Mouse (Mus musculus) gonadal fat pad, adult 2 months (tissue): ENCODE measurements around the gene Dcpp2. TPM values are rescaled to one million over a fixed set of nuclear protein-coding genes. Genes with fewer than 3 reads are reported as not detected.
"Not testable (repeated sequence)": the region's sequence is repeated elsewhere in the genome, so short reads cannot be mapped to it uniquely, and the experiment has no call there.

ENCODE experiments used
- DNase-seq: peaks from one replicate; pipeline ENCODE4 v3.0.0-alpha.2; 2012; ENCODE audit warnings: low read depth
- polyA plus RNA-seq: library from polyadenylated mRNA; depleted of rRNA; stranded (reverse); fragments of >200 nt; gene quantifications from 2 replicates; pipeline ENCODE4 v1.2.3, GENCODE M21; 2012; rRNA removed

Dcpp2 gene
- polyA plus RNA-seq, 1 experiment = not detected

DNA sequence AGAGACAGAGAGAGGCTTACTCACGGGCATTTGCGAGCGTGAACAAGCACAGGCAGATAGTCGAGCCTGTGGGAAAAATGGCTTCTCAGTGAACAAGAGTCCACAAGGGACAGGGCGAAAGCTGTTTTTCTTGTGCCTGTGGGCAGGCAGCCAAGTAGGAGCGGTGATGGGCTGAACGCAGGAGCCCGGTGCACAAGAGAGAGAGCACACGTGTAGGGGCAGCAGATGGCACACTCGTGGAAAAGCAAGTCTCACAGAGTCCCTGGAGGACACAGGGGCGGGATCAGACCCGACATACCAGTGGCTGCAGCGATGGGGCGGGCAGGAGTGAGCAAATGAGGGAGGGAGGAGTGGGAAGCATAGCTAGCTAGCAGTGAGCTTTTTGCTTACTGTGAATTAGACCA lies 44.4 kb downstream of the Dcpp2 start:
- no peak for DNase-seq

DNA sequence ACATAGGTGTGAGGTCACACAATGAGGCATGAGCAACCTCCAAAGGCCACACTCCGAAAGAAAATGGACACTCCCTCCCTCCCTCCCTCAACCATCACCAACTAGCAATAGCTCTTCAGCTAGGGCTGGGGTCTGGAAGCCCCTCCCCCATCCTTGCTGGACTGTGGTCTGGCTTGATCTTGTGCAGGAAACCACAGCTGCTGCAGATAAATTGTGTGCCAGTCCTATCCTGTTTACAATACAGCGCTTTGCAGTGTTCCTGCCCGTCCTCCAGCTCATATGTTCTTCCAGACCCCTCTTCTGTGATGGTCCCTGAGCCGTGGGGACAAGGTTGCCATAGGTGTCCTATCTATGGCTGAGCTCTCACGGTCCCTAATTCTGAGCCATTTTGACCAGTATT lies 50.5 kb downstream of the Dcpp2 start:
- no peak for DNase-seq

DNA sequence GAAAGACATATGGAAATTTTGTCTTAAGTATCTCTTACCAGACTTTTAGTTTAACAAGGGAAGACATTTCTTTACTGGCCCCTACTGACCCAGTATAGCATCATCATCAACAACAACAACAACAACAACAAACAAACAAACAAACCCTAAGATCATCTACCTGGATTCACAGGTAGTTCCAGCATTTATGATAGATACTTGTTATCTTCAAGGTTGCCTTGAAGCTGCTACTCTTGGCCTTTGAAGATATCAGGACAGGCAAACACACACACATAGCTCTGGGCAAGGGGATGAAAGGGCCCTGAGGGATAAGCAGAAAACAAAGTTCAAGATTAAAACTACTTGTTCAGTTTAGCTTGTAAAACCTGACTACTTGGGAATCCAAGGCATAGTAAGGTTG lies 60.7 kb downstream of the Dcpp2 start, which contains the start of gene Sbp:
Gene Sbp (plus strand): TSS at position 301 of the 400 bp plus-strand sequence.
- no peak for DNase-seq

- not testable (repeated sequence) for DNase-seq
Measured at GRCm38 (mm10) chr17:23947486-23947885, 66.8 kb downstream of the Dcpp2 start.

DNA sequence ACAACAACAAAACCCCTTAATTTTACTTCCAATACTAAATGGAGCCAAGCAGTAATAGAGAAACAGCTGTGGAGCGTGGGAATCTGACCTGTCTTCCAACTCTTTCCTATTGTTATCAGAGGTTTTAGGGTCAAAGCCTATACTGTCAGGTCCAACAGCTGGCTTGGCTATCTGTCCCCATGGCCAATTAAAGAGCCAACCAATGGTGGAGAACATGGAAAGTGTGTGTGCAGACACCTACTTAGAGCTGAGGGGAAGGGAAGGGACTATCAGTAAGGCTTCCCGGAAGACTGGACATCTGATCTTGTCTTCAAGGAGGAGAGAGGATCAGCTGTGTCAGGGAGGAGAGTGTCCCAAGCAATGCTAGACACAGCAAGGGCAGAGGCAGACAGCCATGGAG lies 68.4 kb downstream of the Dcpp2 start:
- no peak for DNase-seq

Other genes starting within 250 kb of the Dcpp2 start
- gene Mmp25, start 235.6 kb upstream of the Dcpp2 start, polyA plus RNA-seq = 0.30 and 0.32 TPM in 2 replicates
- 1.7 TPM in 2 replicates for gene Bicdl2, start 220.4 kb upstream of the Dcpp2 start, polyA plus RNA-seq
- gene Hcfc1r1, start 207.3 kb upstream of the Dcpp2 start, polyA plus RNA-seq = 326 and 359 TPM in 2 replicates
- 15.7 and 21.4 TPM in 2 replicates for gene Thoc6, start 207.0 kb upstream of the Dcpp2 start, polyA plus RNA-seq
- gene Tnfrsf12a, start 203.4 kb upstream of the Dcpp2 start, polyA plus RNA-seq = 17.6 and 20.9 TPM in 2 replicates
- gene Cldn6, start 201.6 kb upstream of the Dcpp2 start, polyA plus RNA-seq = 1.9 and 2.0 TPM in 2 replicates
- gene Cldn9, start 196.9 kb upstream of the Dcpp2 start, polyA plus RNA-seq = 0.99 and 1.7 TPM in 2 replicates
- 0.16 and 0.28 TPM in 2 replicates for gene 1520401A03Rik, start 158.1 kb upstream of the Dcpp2 start, polyA plus RNA-seq
- 14.9 and 15.7 TPM in 2 replicates for gene Pkmyt1, start 154.5 kb upstream of the Dcpp2 start, polyA plus RNA-seq
- 27.7 and 28.9 TPM in 2 replicates for gene Paqr4, start 140.0 kb upstream of the Dcpp2 start, polyA plus RNA-seq
- 0.43 and 0.57 TPM in 2 replicates for gene Kremen2, start 135.0 kb upstream of the Dcpp2 start, polyA plus RNA-seq
- 52.1 and 54.6 TPM in 2 replicates for gene Flywch1, start 109.3 kb upstream of the Dcpp2 start, polyA plus RNA-seq
- 14.1 and 15.4 TPM in 2 replicates for gene Flywch2, start 94.8 kb upstream of the Dcpp2 start, polyA plus RNA-seq
- gene Srrm2, start 90.3 kb upstream of the Dcpp2 start, polyA plus RNA-seq = 381 and 457 TPM in 2 replicates
- 689 and 774 TPM in 2 replicates for gene Elob, start 51.7 kb upstream of the Dcpp2 start, polyA plus RNA-seq
- gene Prss33, start 44.8 kb upstream of the Dcpp2 start, polyA plus RNA-seq = 3.5 and 5.6 TPM in 2 replicates
- 0.19 TPM in 1 of 2 replicates, not detected in the other for gene Prss32, start 37.0 kb upstream of the Dcpp2 start, polyA plus RNA-seq
- 0.77 and 1.0 TPM in 2 replicates for gene Prss41, start 36.7 kb upstream of the Dcpp2 start, polyA plus RNA-seq
- 0.18 and 0.76 TPM in 2 replicates for gene Prss21, start 12.8 kb upstream of the Dcpp2 start, polyA plus RNA-seq
- not detected in 2 replicates for gene Dcpp1, start within 50 bp of the Dcpp2 start, polyA plus RNA-seq
- gene Dcpp3, start 36.6 kb downstream of the Dcpp2 start, polyA plus RNA-seq = not detected in 2 replicates
- not detected in 2 replicates for gene Sbp, start 60.8 kb downstream of the Dcpp2 start, polyA plus RNA-seq
- gene Sbpl, start 74.4 kb downstream of the Dcpp2 start, polyA plus RNA-seq = not detected in 2 replicates
- 0.46 and 0.53 TPM in 2 replicates for gene Prss30, start 99.7 kb downstream of the Dcpp2 start, polyA plus RNA-seq
- gene Prss22, start 117.2 kb downstream of the Dcpp2 start, polyA plus RNA-seq = 0.15 and 0.18 TPM in 2 replicates
- 1.6 and 2.8 TPM in 2 replicates for gene Prss27, start 157.3 kb downstream of the Dcpp2 start, polyA plus RNA-seq
- gene Kctd5, start 192.6 kb downstream of the Dcpp2 start, polyA plus RNA-seq = 23.0 and 27.2 TPM in 2 replicates